Mouse (Mus musculus) bone marrow macrophage, adult 2 months (primary cell): Measurements from ENCODE around the gene Dnaja4.

Source experiments
- CTCF ChIP-seq: IDR thresholded peaks from 2 replicates; pipeline ENCODE4 v1.5.1; 2012; ENCODE audit warnings: low read depth, mild to moderate bottlenecking, low read length, moderate library complexity
- POLR2A ChIP-seq: IDR thresholded peaks from 2 replicates; pipeline ENCODE4 v1.6.1; 2012; ENCODE audit warnings: mild to moderate bottlenecking, low read depth, low read length, borderline replicate concordance

GRCm38 (mm10) chr9:54751684-54752083 is 53.0 kb downstream of the Dnaja4 start:
- no peak for TF ChIP-seq CTCF
- no peak for TF ChIP-seq POLR2A
